Mouse (Mus musculus) kidney, adult 2 months (tissue): ENCODE results near the gene Ino80.

Experiments used
- CTCF ChIP-seq: fragments of 200-500 bp; conservative IDR thresholded peaks from 2 replicates; pipeline ENCODE4 v1.5.1; 2011; ENCODE audit warnings: low read depth, mild to moderate bottlenecking, control low read depth, low read length, moderate library complexity, mixed read lengths; ENCODE audit not compliant: insufficient read depth, insufficient read length
- POLR2A ChIP-seq: fragments of 200-500 bp; IDR thresholded peaks from one replicate; pipeline ENCODE4 v1.6.1; 2011; ENCODE audit warnings: low read depth, low read length, control low read depth

GRCm38 (mm10) chr2:119327102-119327480 is 150.4 kb downstream of the Ino80 start:
- peak; percentile 53 for TF ChIP-seq CTCF
- no peak for TF ChIP-seq POLR2A
